Mouse (Mus musculus) olfactory bulb, adult 2 months (tissue): ENCODE results near the gene Cadm2. TPM values are rescaled to one million over a fixed set of nuclear protein-coding genes. Genes with fewer than 3 reads are reported as not detected.

Experiments used
- H3K27ac ChIP-seq: fragments of 200-500 bp; 2 replicates; pipeline ENCODE4 v1.5.1; 2012; ENCODE audit warnings: low read depth, low read length; ENCODE audit not compliant: insufficient read depth
- H3K4me1 ChIP-seq: fragments of 200-500 bp; 2 replicates; pipeline ENCODE4 v1.6.1; 2012; ENCODE audit warnings: low read length; ENCODE audit not compliant: control insufficient read depth, insufficient read depth
- H3K4me3 ChIP-seq: fragments of 200-500 bp; 2 replicates; pipeline ENCODE4 v1.5.1; 2012; ENCODE audit warnings: mild to moderate bottlenecking, low read depth, low read length, moderate library complexity; ENCODE audit not compliant: insufficient read depth
- CTCF ChIP-seq: fragments of 200-500 bp; IDR thresholded peaks from 2 replicates; pipeline ENCODE4 v1.5.1; 2012; ENCODE audit warnings: low read depth, mild to moderate bottlenecking, low read length, moderate library complexity; ENCODE audit not compliant: insufficient read depth
- POLR2A ChIP-seq: fragments of 200-500 bp; IDR thresholded peaks from 2 replicates; pipeline ENCODE4 v1.6.1; 2012; ENCODE audit warnings: mild to moderate bottlenecking, low read depth, low read length, moderate library complexity; ENCODE audit not compliant: insufficient read depth
- WGBS: fragments of 180-500 bp; shearing (Covaris S2); methylation state at CpG from one replicate; pipeline ENCODE4 v1.1.7; 2018; 5-methylcytosine and 5-hydroxymethylcytosine counted together
- polyA plus RNA-seq: library from polyadenylated mRNA; stranded (reverse); fragments of >200 nt; gene quantifications from 2 replicates; pipeline ENCODE4 v1.2.4, GENCODE M21; 2012; ENCODE audit warnings: low replicate concordance; ENCODE audit not compliant: missing spikeins, insufficient read depth, insufficient read length

Cadm2 gene
- polyA plus RNA-seq, 1 experiment: 42.2 TPM

DNA sequence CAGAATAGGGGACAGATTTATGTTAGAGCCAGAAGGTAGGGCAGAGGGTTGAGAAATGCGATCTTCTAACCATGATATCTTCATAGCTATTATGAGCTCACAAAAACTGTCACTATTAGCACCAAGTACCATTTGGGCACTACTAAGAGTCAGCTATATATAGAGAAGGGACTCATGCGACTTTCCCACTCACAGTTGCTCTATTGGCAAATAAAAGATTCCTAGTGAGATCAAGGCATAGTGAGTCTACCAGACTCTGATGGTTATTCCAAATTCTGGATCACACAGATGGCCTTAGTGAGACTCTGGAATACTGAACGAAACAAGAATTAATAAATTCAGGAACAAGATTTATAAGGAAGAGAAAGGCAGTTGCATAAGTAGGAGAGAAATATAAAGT is 827.6 kb downstream of the Cadm2 start:
- TF ChIP-seq POLR2A: no peak
- TF ChIP-seq CTCF: no peak
- no peak overlapping the region for H3K4me3 ChIP-seq
- 86% methylated on average over 3 of the region's 3 CpGs for WGBS
- no peaks in the 10 kb centered on the region for H3K4me1 ChIP-seq
- H3K27ac ChIP-seq: no peak overlapping the region

DNA sequence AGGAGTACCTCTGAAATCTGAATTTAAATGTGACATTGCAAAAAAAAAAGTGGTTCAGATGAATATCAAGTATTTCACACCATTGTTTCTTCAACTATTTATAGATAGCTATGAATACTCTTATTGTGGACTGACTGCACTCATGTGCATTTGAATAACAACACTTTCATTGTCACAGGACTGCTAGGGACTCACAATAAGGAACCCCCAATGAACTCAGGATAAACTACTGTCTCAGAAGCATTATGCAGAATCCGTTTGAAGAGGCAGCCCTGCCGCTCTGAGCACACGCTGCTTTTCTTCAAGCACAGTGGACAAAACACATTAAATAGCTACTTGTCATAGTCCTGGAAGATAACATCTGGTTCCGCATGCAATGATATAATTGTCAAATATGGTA is 848.8 kb downstream of the Cadm2 start:
- Histone ChIP-seq H3K4me3 (no peak overlapping the region), H3K4me1 (no peaks in the 10 kb centered on the region), H3K27ac (no peak overlapping the region)
- WGBS: 40% methylated on average over 4 of the region's 4 CpGs
- no peak for TF ChIP-seq CTCF
- no peak for TF ChIP-seq POLR2A

DNA sequence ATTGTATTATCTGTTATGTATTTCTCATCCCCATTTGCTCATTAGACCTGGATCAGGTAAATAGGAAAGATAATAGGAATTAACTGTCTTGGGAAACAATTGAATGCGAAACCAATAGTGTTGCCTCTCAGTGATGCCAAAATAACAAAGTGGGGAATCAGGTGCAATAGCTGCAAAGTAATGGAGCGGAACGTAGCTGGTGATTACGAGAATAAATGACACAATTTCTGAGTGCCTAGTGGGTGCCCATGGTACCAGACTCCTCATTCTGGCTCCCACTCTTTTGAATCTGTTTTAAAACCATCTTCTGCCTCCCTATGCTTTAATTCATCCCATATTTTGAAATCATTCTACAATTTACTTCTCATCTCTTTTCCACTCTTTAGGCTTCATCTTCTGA is 851.2 kb downstream of the Cadm2 start:
- no peak for TF ChIP-seq CTCF
- TF ChIP-seq POLR2A: no peak
- no peaks in the 10 kb centered on the region for H3K4me1 ChIP-seq
- H3K27ac ChIP-seq: no peak overlapping the region
- WGBS: 72% methylated on average over 4 of the region's 4 CpGs
- no peak overlapping the region for H3K4me3 ChIP-seq

DNA sequence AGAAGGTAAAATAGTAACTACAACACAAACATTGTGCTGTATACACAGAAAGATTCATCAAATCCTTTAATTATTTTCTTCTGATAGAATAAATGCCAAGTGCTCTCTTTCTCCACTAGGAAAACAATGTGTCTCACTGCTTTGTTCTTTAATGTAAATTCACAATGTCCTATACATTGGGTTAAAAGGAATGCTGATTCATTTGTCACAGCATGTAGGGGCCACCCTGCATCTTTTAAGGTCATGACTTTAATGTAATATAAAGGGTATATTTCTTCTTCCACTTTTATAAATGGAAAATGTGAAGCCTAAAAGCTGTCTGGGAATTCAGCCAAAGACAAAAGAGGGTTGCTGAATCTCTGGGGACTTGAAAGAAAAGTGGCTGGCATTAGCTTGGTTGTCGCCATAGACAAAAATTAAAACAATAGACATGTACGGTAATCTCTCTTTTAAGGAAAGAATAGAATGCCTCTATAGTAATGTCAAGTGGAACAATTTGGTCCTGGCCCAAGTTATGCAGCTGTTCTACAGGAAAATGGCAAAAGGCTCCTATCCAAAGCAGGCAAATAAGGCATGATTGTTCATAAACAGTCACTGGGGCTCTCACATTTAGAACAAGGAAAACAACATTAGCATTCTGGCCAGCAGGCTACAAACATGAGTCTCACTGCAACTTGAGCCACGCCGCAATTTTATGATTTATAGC is 851.9 kb downstream of the Cadm2 start:
- no peak overlapping the region for H3K27ac ChIP-seq

DNA sequence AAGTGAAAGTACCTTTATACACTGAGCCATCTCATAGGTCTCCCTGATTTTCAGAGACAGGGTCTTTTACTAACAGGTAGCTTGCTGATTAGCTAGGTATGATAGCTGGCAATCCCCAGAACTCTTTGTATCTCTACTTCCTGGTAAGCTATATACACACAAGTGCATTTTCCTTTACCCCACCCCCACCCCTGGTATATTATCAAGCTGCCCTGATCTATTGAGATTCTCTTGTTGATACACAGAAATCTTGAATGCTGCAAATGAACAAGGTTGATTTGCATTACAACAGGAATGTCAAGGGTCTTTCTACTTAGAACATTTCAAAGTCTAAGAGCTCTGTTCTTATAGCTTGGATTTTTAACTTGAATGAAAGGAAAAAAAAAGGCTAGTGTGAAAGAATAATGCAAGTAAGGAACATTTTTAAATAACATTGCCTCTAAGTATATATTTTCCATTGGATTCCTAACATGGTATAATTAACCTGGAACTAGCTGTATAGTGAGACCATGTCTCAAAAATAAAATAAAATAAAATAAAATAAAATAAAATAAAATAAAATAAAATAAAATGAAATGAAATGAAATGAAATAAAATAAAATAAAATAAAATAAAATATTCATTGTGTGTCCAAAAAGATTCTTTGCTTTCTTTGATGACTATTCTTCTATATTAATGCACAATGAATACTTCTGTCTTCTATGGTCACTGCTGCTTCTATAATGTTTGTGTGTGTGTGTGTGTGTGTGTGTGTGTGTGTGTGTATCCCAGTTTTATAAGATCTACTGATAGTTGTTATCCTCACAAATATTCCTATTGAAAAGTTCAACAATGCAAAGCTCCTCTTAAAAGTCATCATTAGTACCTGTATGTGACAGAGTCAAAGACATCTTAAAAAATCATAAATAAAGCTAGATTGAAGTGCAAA is 858.9 kb downstream of the Cadm2 start:
- TF ChIP-seq CTCF (no peak), POLR2A (no peak)
- H3K4me1 ChIP-seq: no peaks in the 10 kb centered on the region
- no peak overlapping the region for H3K4me3 ChIP-seq
- H3K27ac ChIP-seq: no peak overlapping the region

More for the DNA sequence above, 851.9 kb downstream of the Cadm2 start:
- H3K4me1 ChIP-seq: no peaks in the 10 kb centered on the region
- H3K4me3 ChIP-seq: no peak overlapping the region
- WGBS: 15% methylated on average over 4 of the region's 4 CpGs
- TF ChIP-seq POLR2A: no peak
- TF ChIP-seq CTCF: no peak

DNA sequence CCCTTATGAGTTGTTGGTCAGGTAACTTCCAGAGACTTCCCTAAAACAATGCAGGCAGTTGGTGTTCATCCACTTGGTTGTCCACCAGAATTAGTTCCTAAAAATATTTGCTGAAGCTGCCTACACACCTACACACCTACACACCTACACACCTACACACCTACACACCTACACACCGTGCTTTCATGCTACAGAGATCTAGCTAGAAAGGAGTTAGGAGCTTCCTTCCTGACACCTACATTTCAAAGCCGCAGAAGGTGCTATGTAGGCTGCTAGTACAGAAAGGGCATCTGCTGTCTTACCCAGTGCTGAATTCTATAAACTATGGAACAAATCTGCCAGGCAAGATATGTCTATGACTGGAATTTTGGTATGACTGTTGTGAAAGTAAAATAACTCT is 872.2 kb downstream of the Cadm2 start:
- 90% methylated on average over 2 of the region's 2 CpGs for WGBS
- Histone ChIP-seq H3K27ac (no peak overlapping the region), H3K4me3 (no peak overlapping the region), H3K4me1 (no peaks in the 10 kb centered on the region)
- no peak for TF ChIP-seq POLR2A

DNA sequence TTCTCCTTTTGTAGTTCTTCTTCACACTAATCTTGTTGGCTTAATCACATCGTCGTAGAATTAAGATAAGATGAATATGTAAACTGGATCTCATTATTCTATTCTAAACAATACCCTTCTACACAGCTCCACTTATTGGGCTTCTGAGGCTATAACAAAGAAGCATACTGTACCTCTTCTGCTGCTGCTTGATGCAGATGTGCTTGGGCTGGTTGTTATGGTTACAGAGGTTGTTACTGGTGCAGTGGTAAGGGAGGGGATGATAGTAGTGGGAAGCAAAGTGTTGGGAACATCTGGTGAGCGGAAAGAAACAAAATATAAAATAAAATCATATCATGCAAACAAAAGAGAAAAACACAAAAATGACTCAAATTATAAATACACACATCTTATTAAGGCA is 889.5 kb downstream of the Cadm2 start:
- 21% methylated on average over 3 of the region's 3 CpGs for WGBS
- TF ChIP-seq POLR2A (no peak), CTCF (no peak)

DNA sequence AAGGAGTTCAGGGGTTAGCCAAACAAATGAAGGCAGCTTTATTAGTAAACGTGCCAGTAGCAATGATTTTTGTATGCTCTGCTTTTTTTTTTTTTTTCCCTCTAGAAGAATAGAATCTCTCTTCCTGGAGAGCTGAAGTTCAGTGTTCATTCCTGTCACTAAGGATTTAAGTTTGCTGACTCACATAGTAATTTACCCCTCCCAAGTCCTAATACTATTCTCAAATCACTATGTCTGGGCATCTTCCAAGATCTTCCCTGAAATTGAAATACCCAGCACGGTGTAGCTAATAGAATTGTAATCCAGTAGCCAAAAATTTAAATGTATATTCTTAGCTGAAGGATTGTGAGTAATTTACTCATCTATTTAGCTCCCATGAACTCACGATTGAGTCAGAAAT is 914.2 kb downstream of the Cadm2 start:
- H3K4me3 ChIP-seq: no peak overlapping the region
- H3K27ac ChIP-seq: no peak overlapping the region
- WGBS: 15% methylated on average over 3 of the region's 3 CpGs
- no peaks in the 10 kb centered on the region for H3K4me1 ChIP-seq
- TF ChIP-seq CTCF (no peak), POLR2A (no peak)

More for the DNA sequence above, 889.5 kb downstream of the Cadm2 start:
- H3K4me1 ChIP-seq: no peaks in the 10 kb centered on the region
- no peak overlapping the region for H3K27ac ChIP-seq
- no peak overlapping the region for H3K4me3 ChIP-seq

DNA sequence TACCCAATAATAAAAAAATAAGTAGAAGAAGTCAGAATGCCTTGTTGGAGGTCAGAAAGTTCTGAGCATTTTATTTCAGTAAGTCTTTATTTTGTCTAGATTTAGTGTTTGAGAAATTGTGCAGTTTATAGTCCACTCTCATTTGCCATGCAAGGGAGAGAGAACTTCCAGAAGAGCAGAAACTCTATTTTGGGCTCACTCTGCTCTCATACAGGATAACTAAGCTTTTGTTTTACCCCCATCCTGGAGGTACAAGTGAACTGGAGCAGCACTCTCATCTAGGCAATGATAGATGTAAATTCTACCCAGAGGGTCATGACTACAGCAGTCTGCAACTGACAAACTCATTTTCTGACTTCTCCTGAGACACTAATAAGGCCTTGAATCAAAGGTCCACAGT is 925.9 kb downstream of the Cadm2 start:
- no peak overlapping the region for H3K4me3 ChIP-seq
- TF ChIP-seq CTCF: no peak
- TF ChIP-seq POLR2A: no peak
- H3K27ac ChIP-seq: no peak overlapping the region
- no peaks in the 10 kb centered on the region for H3K4me1 ChIP-seq

DNA sequence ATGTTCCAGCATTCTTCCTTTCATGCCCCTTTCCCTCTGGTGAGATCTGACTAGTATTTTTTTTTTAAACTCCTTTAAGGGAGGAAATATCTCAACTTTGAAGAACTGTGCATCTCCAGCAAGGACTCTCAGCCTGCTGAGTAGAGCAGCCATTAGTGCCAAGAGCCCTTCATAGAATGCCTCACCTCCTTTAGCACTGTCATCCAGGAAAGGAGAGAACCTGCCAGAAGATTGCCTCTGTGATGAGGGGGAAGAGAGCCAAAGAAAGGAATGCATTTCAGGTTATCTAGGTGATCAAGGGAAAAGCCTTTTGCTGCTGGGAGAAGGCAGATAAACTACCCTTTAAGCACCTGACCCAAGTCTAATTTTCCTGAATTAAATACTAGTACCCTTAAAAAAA is 943.5 kb downstream of the Cadm2 start:
- Histone ChIP-seq H3K4me1 (no peaks in the 10 kb centered on the region), H3K27ac (no peak overlapping the region), H3K4me3 (no peak overlapping the region)
- no peak for TF ChIP-seq POLR2A
- no peak for TF ChIP-seq CTCF
